Mouse (Mus musculus): ENCODE measurements around the gene Pced1a.

Pced1a gene

GRCm38 (mm10) chr2:130433152-130433551 lies 8.7 kb upstream of the Pced1a start:
- DNase-seq = peak; percentile 44

- DNase-seq = no peak
These were observed 7.7 kb upstream of the Pced1a start for GRCm38 (mm10) chr2:130432157-130432556.

- no peak for DNase-seq
These were observed 6.0 kb upstream of the Pced1a start for GRCm38 (mm10) chr2:130430484-130430883.

- no peak for DNase-seq
These were observed 5.3 kb upstream of the Pced1a start for GRCm38 (mm10) chr2:130429851-130430250.

GRCm38 (mm10) chr2:130425112-130425511 lies 611 bp upstream of the Pced1a start:
- DNase-seq = no peak

- peak; percentile 85 for DNase-seq
These were observed 940 bp downstream of the Pced1a start for GRCm38 (mm10) chr2:130423397-130424125.

GRCm38 (mm10) chr2:130421781-130422620 lies 2.5 kb downstream of the Pced1a start:
- DNase-seq = no peak

GRCm38 (mm10) chr2:130414094-130414856 lies 10.2 kb downstream of the Pced1a start:
- DNase-seq = no peak

- no peak for DNase-seq
These were observed 11.7 kb downstream of the Pced1a start for GRCm38 (mm10) chr2:130412775-130413174.

- peak; percentile 88 for DNase-seq
These were observed 12.7 kb downstream of the Pced1a start for GRCm38 (mm10) chr2:130411558-130412495.

- DNase-seq = no peak
These were observed 16.3 kb downstream of the Pced1a start for GRCm38 (mm10) chr2:130408194-130408593.

- no peak for DNase-seq
These were observed 18.3 kb downstream of the Pced1a start, which contains the start of gene Tmem239 for GRCm38 (mm10) chr2:130406178-130406577. TSS of gene Tmem239 (plus strand) at chr2:130406478.

GRCm38 (mm10) chr2:130404939-130405338 lies 19.6 kb downstream of the Pced1a start, which contains the start of the genes Gm28372 and 1700020A23Rik:
TSS of gene Gm28372 (plus strand) at chr2:130405239.
TSS of gene 1700020A23Rik (plus strand) at chr2:130405259.
- no peak for DNase-seq

- DNase-seq = no peak
These were observed 22.6 kb downstream of the Pced1a start for GRCm38 (mm10) chr2:130401891-130402290.

- no peak for DNase-seq
These were observed 24.5 kb downstream of the Pced1a start for GRCm38 (mm10) chr2:130400046-130400445.

GRCm38 (mm10) chr2:130398091-130398490 lies 26.4 kb downstream of the Pced1a start:
- no peak for DNase-seq

GRCm38 (mm10) chr2:130397186-130397985 lies 27.1 kb downstream of the Pced1a start, which contains the start of gene Cpxm1:
TSS of gene Cpxm1 (minus strand) at chr2:130397574.
- DNase-seq = peak; percentile 38

- no peak for DNase-seq
These were observed 28.8 kb downstream of the Pced1a start for GRCm38 (mm10) chr2:130395696-130396095.

- DNase-seq = no peak
These were observed 31.7 kb downstream of the Pced1a start for GRCm38 (mm10) chr2:130392836-130393235.

- DNase-seq = no peak
These were observed 33.4 kb downstream of the Pced1a start for GRCm38 (mm10) chr2:130390993-130391625.

Data from right cerebral cortex, postnatal 4 days (tissue).